In genomic region chr6:28134251-28134801, GRCm38 (mm10) we compare ENCODE assay signal across 9 mouse cellular contexts. TPM values are rescaled to one million over a fixed set of nuclear protein-coding genes. Genes with fewer than 3 reads are reported as not detected.
DNase-seq lines count a peak whose midpoint lies in the region; ATAC-seq and TF ChIP-seq lines count a peak whose summit lies in the region.
"Had no signal": no experiment of that assay in that cellular context is flagged by ENCODE, and none has a peak within 500 bp of the region (broad histone marks: within the 10 kb centered on the region; RNA-seq: fewer than 3 reads in every experiment).

No protein-coding gene starts in this region.

- ATAC-seq in kidney, postnatal 0 days (replicated peaks; ENCODE audit: low FRiP score, low read depth), result no peak
- no peak; the same call in 1 of the 2 replicates for ATAC-seq in forebrain, postnatal 0 days
- no peak for ATAC-seq in liver, embryonic 15.5 days (ENCODE audit: insufficient read depth)

- peak overlapping the region; percentile 2; the same call in 1 of the 2 replicates for H3K9ac ChIP-seq in kidney, postnatal 0 days (ENCODE audit: low read depth, low read length)
- H3K9ac ChIP-seq in forebrain, postnatal 0 days, result peak overlapping the region; percentile 43; the same call in 1 of the 2 replicates
- no peak overlapping the region for H3K9ac ChIP-seq in liver, embryonic 15.5 days

- H3K4me3 ChIP-seq in kidney, postnatal 0 days (replicated peaks; ENCODE audit: low read depth, low read length), result peak overlapping the region; percentile 46
- H3K4me3 ChIP-seq in brown adipose tissue, adult 24 weeks (ENCODE audit: insufficient read depth, low read depth, low read length), result peak overlapping the region; percentile 49
- peak overlapping the region; percentile 59 for H3K4me3 ChIP-seq in forebrain, postnatal 0 days (ENCODE audit: low read depth, low read length)
- H3K4me3 ChIP-seq in liver, embryonic 15.5 days (replicated peaks), result peak overlapping the region; percentile 51
- peak overlapping the region; percentile 55; the same call in 1 of the 2 replicates for H3K4me3 ChIP-seq in small intestine, adult 2 months (ENCODE audit: low read depth, low read length)
- H3K4me3 ChIP-seq: myocyte had no signal

- WGBS in kidney, postnatal 0 days, result 1% methylated on average over 20 of the region's 20 CpGs
- WGBS in forebrain, postnatal 0 days, result under 1% methylated on average over 20 of the region's 20 CpGs
- 1% methylated on average over 20 of the region's 20 CpGs for WGBS in liver, embryonic 15.5 days (ENCODE audit: insufficient replicate concordance)
- WGBS in small intestine, adult 2 months, result 3% methylated on average over 20 of the region's 20 CpGs

- peak; percentile 36; the same call in 1 of the 2 replicates for TF ChIP-seq CTCF in kidney, postnatal 0 days (IDR thresholded peaks at IDR 0.05; ENCODE audit: low read depth)
- peak; percentile 43 for TF ChIP-seq CTCF in forebrain, postnatal 0 days (IDR thresholded peaks at IDR 0.05; ENCODE audit: low read depth)
- TF ChIP-seq CTCF in small intestine, adult 2 months (IDR thresholded peaks at IDR 0.05; ENCODE audit: extremely low read depth, insufficient read length, insufficient replicate concordance, low read depth, low read length), result no peak

- no peak overlapping the region for H3K27ac ChIP-seq in kidney, postnatal 0 days
- no peak overlapping the region for H3K27ac ChIP-seq in brown adipose tissue, adult 24 weeks (replicated peaks; ENCODE audit: low read depth, low read length)
- H3K27ac ChIP-seq in forebrain, postnatal 0 days (ENCODE audit: low read depth, low read length), result no peak overlapping the region
- no peak overlapping the region for H3K27ac ChIP-seq in liver, embryonic 15.5 days (replicated peaks)
- H3K27ac ChIP-seq in small intestine, adult 2 months (ENCODE audit: insufficient read depth, low read depth, low read length), result no peak overlapping the region

- H3K4me2 ChIP-seq in kidney, postnatal 0 days (ENCODE audit: low read length), result peak overlapping the region; percentile 83
- H3K4me2 ChIP-seq in forebrain, postnatal 0 days (ENCODE audit: low read depth), result peak overlapping the region; percentile 99
- peak overlapping the region; percentile 75 for H3K4me2 ChIP-seq in liver, embryonic 15.5 days

- no peak for TF ChIP-seq POLR2A in small intestine, adult 2 months (IDR thresholded peaks at IDR 0.05; ENCODE audit: low read depth, low read length)

- no peaks in the 10 kb centered on the region for H3K36me3 ChIP-seq in kidney, postnatal 0 days (ENCODE audit: insufficient read depth, low read length)
- no peaks in the 10 kb centered on the region for H3K36me3 ChIP-seq in forebrain, postnatal 0 days (ENCODE audit: insufficient read depth)
- H3K36me3 ChIP-seq in liver, embryonic 15.5 days (replicated peaks), result no peaks in the 10 kb centered on the region
- H3K36me3 ChIP-seq in small intestine, adult 2 months (ENCODE audit: control insufficient read depth, insufficient read depth, low read length), result no peaks in the 10 kb centered on the region

- H3K27me3 ChIP-seq in kidney, postnatal 0 days (ENCODE audit: insufficient read depth, low read length), result peaks cover 35% of the 10 kb centered on the region
- 0 out of 2 replicates have a peak, but pooled peaks cover 8% of the 10 kb centered on the region for H3K27me3 ChIP-seq in forebrain, postnatal 0 days (ENCODE audit: insufficient read depth, low read length)
- peaks cover 77% of the 10 kb centered on the region for H3K27me3 ChIP-seq in liver, embryonic 15.5 days
- H3K27me3 ChIP-seq in small intestine, adult 2 months (ENCODE audit: control insufficient read depth, insufficient read depth, low read length), result peaks cover 29% of the 10 kb centered on the region

- H3K4me1 ChIP-seq in kidney, postnatal 0 days (replicated peaks; ENCODE audit: insufficient read depth, low read length), result peaks cover 5% of the 10 kb centered on the region
- H3K4me1 ChIP-seq in brown adipose tissue, adult 24 weeks (ENCODE audit: control insufficient read depth, insufficient read depth, insufficient read length, low read length), result no peaks in the 10 kb centered on the region
- H3K4me1 ChIP-seq in forebrain, postnatal 0 days (ENCODE audit: insufficient read depth), result no peaks in the 10 kb centered on the region
- H3K4me1 ChIP-seq in liver, embryonic 15.5 days (replicated peaks), result peaks cover 14% of the 10 kb centered on the region
- 0 out of 2 replicates have a peak, but pooled peaks cover 5% of the 10 kb centered on the region for H3K4me1 ChIP-seq in small intestine, adult 2 months (ENCODE audit: control insufficient read depth, insufficient read depth, insufficient read length, low read length)

- DNase-seq in kidney, postnatal 0 days (ENCODE audit: low spot score), result peak; percentile 19
- no peak for DNase-seq in kidney, adult 11 months
- peak; percentile 45 for DNase-seq in forebrain, postnatal 0 days
- DNase-seq in lung, postnatal 14 days, result no peak
- DNase-seq in thymus, postnatal 0 days (ENCODE audit: low spot score), result no peak

- H3K9me3 ChIP-seq in kidney, postnatal 0 days (replicated peaks; ENCODE audit: low read length), result no peaks in the 10 kb centered on the region
- H3K9me3 ChIP-seq in forebrain, postnatal 0 days (ENCODE audit: low read length), result no peaks in the 10 kb centered on the region
- H3K9me3 ChIP-seq in liver, embryonic 15.5 days (replicated peaks), result no peaks in the 10 kb centered on the region

RNA-seq across cellular contexts. Expression of gene Grm8, which starts 0.7 kb away (rescaled TPM):
- polyA plus RNA-seq in kidney, postnatal 0 days (2015; fragmentation: Nextera tagmentation; extraction: Ambion mirVana), result 0.15 and 0.21 TPM in 2 replicates
- not detected in 2 replicates for polyA plus RNA-seq in brown adipose tissue, adult 24 weeks (2012; ENCODE audit: insufficient read depth, insufficient read length, missing spikeins)
- total RNA-seq in forebrain, postnatal 0 days (2014; rRNA removed), result 9.8 and 11.4 TPM in 2 replicates
- polyA plus RNA-seq in forebrain, postnatal 0 days (2015; fragmentation: Nextera tagmentation; extraction: Ambion mirVana), result 3.5 and 8.0 TPM in 2 replicates
- not detected in 2 replicates for polyA plus RNA-seq in liver, embryonic 15.5 days (2015; fragmentation: Nextera tagmentation; extraction: Ambion mirVana)
- polyA plus RNA-seq in small intestine, adult 2 months (2012; rRNA removed), result 0.08 TPM in 1 of 2 replicates, not detected in the other
- 0.75 and 0.84 TPM in 2 replicates for polyA plus RNA-seq in thymus, postnatal 0 days (2015; fragmentation: Nextera tagmentation; extraction: Ambion mirVana)
- polyA plus RNA-seq: myocyte had no signal

Comparison
In these comparisons a context has a peak if more than half of its experiments do, and no peak if none do; other contexts are left out.
1. DNase-seq: peak in kidney, postnatal 0 days (single experiment) and forebrain, postnatal 0 days (single experiment); none in kidney, adult 11 months (single experiment), lung, postnatal 14 days (single experiment) and thymus, postnatal 0 days (single experiment).
2. Peak in every context shown above with its lines, with median percentiles within 50 percentile points of each other: H3K4me2 ChIP-seq and H3K4me3 ChIP-seq.